Mouse (Mus musculus) adrenal gland (tissue): Measurements from ENCODE around the gene Parp16.

Source experiments
- intact Hi-C: fragments of 180-260 bp; cut with DNase I; formaldehyde crosslinking; loops from one replicate; pipeline ENCODE4 v1.15.1; 2025
- long read RNA-seq, 2 experiments: library from polyadenylated mRNA; unstranded; transcript quantifications; one replicate each; pipeline ENCODE4 v2.0.0; 2020; ENCODE audit warnings: borderline replicate concordance in 1 of 2; ENCODE audit not compliant: insufficient replicate concordance in 1 of 2

The Parp16 gene
- long read RNA-seq, experiment 1, partial matches to known transcripts: 6 of 13 reads
- long read RNA-seq, experiment 1, other reads (novel, unspliced or antisense): 3 of 13 reads
- long read RNA-seq, experiment 2, partial matches to known transcripts: 5 of 12 reads
- long read RNA-seq, experiment 2, other reads (novel, unspliced or antisense): 4 of 12 reads

DNA sequence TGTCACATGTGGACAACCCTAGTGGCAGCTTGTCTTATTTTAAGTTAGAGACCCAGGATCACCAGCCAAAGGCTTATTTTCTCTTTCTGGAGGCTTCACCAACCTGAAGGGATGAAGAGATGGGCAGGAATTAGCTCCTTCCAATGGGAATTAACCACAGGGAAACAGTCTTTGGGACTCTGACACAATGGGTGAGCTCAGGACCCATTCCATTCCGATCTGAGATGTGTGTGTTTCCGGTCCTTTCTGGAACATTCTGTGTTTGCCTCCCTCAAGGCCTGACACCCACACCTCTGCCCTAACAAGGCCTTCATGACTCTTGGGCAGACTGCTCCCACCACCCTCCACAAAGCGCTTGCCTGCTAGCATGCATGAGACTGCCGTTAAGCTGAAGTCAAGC, at the start of gene Parp16:
Gene Parp16 (plus strand): TSS at position 301 of the 400 bp plus-strand sequence.
- intact Hi-C loops: loop anchor here (5.0 kb wide), 1 partner anchor 87 kb away; no protein-coding TSS in a partner anchor

DNA sequence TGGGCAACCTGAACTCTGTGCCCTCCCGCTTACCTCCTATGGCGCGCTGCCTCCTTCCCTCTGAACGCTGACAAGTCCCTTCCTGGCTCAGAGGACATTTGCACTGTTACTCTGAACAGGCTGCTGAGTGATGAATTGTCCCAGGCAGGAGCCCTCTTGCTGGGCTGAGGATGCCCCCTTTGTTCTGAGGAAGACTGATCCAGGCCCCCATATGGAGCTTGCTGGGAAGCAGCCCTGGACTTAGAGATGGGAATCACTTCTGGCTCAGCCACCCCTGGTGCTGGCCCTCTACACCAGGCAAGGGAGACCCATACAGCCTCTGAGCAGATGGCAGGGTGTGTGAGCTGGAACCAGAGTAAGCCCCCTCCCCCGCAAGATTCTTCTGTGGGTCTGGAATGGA, 49.2 kb upstream of the Parp16 start:
- intact Hi-C loops: no loop called here

DNA sequence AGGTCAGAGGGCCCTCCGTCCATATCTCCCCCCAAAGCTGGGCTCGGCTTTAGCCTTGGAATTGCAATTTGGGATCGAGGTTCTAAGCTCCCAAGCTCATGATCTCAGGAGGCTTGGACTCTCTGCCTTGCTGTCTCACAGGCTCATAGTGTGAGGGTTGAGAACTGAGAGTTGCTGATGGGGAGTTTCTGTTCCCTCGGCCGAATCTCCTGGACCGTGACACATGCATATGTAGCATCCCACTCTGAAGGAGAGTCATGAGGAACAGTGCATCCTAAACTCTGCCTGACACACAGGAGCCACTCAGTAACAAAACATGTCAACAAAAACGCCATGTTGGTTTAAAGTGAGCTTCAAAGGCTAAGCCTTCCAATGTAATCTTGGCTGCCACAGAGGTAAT, 46.6 kb upstream of the Parp16 start:
- intact Hi-C loops: no loop called here

DNA sequence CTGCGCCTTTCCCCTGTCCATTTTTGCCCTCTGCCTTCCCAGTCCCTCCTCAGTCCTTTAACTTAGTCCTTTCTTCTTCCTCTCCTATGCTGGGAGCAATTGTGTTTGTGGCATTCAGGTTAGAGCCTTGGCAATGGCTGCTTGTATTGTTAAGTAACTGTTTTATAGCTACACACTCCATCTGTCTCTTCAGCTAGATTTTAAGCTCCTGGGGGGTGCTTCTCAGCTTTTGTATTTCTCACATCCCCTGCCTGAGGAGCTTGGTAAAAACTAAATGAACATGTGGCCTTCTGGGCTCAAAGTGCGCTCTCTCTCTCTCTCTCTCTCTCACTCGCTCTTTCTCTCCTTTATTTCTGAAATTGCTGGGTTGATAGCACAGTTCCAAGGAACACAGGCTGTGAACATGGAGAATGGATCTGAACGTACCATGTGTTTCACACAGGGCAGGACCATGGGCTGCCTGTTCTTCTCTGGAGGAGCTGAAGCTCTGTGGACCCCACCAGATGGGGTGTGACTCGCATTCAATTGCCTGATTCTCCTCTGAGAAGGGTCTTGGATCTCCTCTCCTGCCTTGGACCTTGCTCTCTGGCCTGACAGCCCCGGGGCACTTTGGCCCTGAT, 42.3 kb upstream of the Parp16 start:
- intact Hi-C loops: no loop called here

GRCm38 (mm10) chr9:65153331-65153711, 41.8 kb upstream of the Parp16 start:
- intact Hi-C loops: no loop called here

DNA sequence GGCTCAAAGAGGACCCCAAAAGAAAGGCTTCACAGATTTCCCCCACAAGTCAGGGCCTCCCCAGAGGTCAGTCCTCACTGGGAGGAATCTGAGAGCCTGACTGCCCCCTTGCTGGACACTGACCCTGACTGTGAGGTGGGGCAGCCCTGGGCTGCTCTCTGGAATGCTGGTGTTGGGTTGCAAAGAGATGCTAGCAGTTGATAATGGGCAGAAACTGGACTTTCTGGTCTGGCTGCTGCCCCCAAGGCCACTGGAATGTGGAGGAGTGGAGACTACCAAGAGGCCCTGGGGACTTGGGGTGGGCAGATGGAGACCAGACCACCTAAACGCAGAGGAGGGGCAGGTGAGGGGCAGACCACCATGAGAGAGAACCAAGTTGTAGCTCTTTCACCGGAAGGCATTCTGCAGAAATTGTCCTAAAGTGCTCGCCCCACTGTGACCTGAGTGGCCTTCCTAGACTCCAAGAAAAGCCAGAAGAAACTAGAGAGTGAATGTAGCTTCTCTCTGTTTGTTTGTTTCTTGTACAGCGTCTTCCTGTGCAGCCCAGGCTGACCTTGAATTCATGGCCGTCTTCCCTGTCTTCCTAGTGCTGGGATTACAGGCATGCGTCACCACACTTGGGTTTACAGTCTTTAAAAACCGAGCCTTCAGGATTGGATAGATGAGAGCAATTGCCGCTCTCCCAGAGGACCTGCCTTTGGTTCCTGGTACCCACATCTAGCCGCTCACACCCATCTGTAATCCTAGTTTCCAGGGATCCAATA, 40.3 kb upstream of the Parp16 start:
- intact Hi-C loops: no loop called here

DNA sequence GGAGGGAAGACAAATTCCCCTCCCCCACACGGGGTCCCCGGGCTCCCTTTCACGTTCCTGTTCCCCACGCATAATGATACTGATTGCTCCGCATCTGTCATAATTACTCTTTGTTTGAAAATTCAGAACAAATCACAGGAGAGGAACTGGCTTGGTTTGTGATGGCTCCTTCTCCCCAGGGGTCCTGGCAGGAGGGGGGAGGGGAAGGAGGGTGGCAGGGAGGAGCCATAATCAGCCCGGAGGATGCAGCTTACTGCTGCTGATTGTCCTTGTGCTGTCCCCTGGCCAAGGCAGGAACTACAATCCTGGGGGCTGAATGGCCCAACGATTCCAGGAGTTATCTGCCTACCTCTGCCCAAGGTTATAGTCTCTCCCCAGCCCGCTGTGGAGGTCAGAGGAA, 38.5 kb upstream of the Parp16 start:
- intact Hi-C loops: no loop called here

- intact Hi-C loops: no loop called here
These were observed 37.5 kb upstream of the Parp16 start for GRCm38 (mm10) chr9:65157631-65158030.

DNA sequence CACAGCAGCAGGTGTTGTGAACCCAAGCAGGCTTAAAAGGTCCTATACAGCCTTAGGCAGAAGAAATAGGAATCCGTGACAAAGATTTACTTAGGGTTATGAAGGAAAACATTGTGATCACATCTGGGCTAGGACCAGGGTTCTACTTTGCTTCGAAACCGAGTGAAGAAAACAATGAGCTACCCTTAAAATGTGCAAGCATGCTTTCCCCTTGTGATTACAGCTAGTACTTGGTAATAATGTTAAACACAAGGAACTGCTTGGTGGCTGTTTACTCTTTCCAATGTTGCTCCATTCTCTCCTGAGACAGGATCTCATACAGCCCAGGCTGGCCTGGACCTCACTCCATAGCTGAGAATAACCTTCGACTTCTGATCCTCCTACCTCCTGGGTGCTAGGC, 34.0 kb upstream of the Parp16 start:
- intact Hi-C loops: no loop called here

- intact Hi-C loops: no loop called here
These were observed 33.3 kb upstream of the Parp16 start for GRCm38 (mm10) chr9:65161881-65162280.

- intact Hi-C loops: no loop called here
These were observed 32.2 kb upstream of the Parp16 start for GRCm38 (mm10) chr9:65162711-65163639.

DNA sequence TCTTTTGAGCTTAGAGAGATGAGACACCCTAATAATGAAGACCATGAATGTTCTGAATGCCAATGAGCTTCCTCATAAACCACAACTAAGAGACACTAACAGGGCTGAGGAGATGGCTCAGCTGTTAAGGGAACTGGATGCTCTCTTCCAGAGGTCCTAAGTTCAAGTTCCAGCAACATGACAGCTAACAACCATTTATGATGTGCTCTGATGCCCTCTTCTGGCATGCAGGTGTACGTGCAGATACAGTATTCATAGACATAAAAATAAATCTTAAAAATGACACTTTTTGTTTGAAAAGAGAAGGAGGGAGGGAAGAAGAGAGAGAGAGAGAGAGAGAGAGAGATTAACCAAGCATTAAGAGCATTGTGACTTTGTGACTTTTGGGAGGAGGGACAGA, 30.3 kb upstream of the Parp16 start:
- intact Hi-C loops: loop anchor here (5.0 kb wide), 1 partner anchor 33 kb away; no protein-coding TSS in a partner anchor

DNA sequence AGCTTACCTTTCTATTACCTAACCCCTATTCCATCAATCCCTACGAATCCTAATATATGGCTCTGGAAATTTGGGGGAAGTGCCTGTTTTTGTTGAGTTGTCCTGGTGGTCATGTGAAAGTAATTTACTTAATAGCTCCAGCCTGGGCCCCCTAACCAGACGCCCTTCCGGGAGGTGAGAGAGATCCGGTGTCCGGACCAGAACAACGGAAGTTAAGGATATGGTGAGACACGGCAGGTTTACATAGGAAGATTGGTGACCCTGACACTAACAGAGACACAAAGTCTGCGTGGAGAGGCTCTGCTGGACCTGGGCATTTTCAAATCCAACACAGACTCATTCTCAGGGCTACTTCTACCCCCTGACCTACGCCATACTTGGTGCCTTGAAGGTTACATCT, 28.8 kb upstream of the Parp16 start:
- intact Hi-C loops: loop anchor here (5.0 kb wide), 1 partner anchor 34 kb away; no protein-coding TSS in a partner anchor

DNA sequence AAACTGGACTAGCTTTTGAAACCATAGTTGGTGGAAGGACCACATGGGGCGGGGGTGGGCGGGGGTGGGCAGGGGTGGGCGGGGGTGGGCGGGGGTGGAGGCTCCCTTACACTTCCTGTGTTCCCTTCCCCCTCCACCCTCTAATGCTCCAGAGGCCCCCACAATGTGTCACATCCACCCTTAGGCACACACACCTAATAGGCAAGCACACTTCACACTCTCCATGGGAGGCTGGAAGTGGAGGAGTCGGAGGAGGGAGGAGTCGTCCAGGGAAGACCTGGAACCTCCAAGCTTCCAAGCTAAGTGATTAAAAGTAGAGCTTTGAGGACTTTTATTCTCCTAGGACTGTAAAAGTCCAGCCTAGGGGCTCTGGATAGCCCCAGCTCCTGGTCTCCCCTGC, 26.6 kb upstream of the Parp16 start:
- intact Hi-C loops: loop anchor here (5.0 kb wide), 1 partner anchor 36 kb away; no protein-coding TSS in a partner anchor

- intact Hi-C loops: loop anchor here (5.0 kb wide), 1 partner anchor 37 kb away; no protein-coding TSS in a partner anchor
These were observed 26.2 kb upstream of the Parp16 start for GRCm38 (mm10) chr9:65168952-65169351.

GRCm38 (mm10) chr9:65172654-65173053, 22.5 kb upstream of the Parp16 start:
- intact Hi-C loops: no loop called here

- intact Hi-C loops: no loop called here
These were observed 19.8 kb upstream of the Parp16 start for GRCm38 (mm10) chr9:65175234-65175938.

- intact Hi-C loops: no loop called here
These were observed 18.9 kb upstream of the Parp16 start for GRCm38 (mm10) chr9:65175939-65176871.

DNA sequence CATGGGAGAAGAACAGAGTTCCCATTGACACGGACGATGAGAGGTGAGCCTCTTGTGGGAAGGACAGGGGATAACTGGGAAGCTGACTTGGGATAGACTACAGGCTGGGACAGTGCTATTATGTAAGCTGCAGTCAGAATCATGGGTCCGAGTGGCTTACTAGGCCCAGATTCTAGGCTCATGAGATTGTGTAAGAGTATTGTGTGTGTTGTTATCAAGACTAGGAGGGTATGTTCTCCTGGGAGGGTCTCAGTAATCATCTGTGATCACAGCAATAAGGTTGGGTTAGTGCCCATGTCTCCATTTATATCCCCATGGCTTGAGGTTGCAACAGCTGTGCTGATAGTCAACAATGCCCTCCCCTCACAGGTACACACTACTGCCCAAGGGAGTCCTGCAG, 17.7 kb upstream of the Parp16 start:
- intact Hi-C loops: no loop called here
